Mouse (Mus musculus) layer of hippocampus, postnatal 14 days (tissue): ENCODE results near the gene Shc2. TPM values are rescaled to one million over a fixed set of nuclear protein-coding genes. Genes with fewer than 3 reads are reported as not detected.

Experiments used
- DNase-seq, 2 experiments: peaks; one replicate each; pipeline ENCODE4 v3.0.0; 2021 to 2022; ENCODE audit warnings: low spot score in 2 of 2, mixed read lengths in 1 of 2
- long read RNA-seq, 2 experiments: library from polyadenylated mRNA; stranded (forward); transcript quantifications; one replicate each; pipeline ENCODE4 v2.0.0; 2021
- total RNA-seq, 2 experiments: library from RNA; stranded (reverse); gene quantifications; 2 replicates each; pipeline ENCODE4 v1.2.3; 2021

The Shc2 gene
- 10 to 100 TPM; 42.7 to 44.5 TPM for total RNA-seq
- long read RNA-seq, experiment 1, transcript Shc2-201 (13 exons, 3,243 nt), result major isoform, 35 of 46 reads
- long read RNA-seq, experiment 1, partial matches to known transcripts, result 3 of 46 reads
- long read RNA-seq, experiment 1, other reads (novel, unspliced or antisense), result 6 of 46 reads
- long read RNA-seq, experiment 2, transcript Shc2-201 (13 exons, 3,243 nt), result major isoform, 26 of 35 reads
- long read RNA-seq, experiment 2, partial matches to known transcripts, result 0 of 35 reads
- long read RNA-seq, experiment 2, other reads (novel, unspliced or antisense), result 8 of 35 reads

GRCm38 (mm10) chr10:79637128-79638110 is at the start of gene Shc2:
Gene Shc2 (minus strand): TSS chr10:79637918.
- DNase-seq, result peak; percentile 82 to 86

GRCm38 (mm10) chr10:79687513-79687912 is 49.8 kb upstream of the Shc2 start:
- DNase-seq, result no peak

- no peak for DNase-seq
Measured at GRCm38 (mm10) chr10:79686691-79687090, 49.0 kb upstream of the Shc2 start.

GRCm38 (mm10) chr10:79686219-79686618 is 48.5 kb upstream of the Shc2 start:
- no peak for DNase-seq

- no peak for DNase-seq
Measured at GRCm38 (mm10) chr10:79684770-79685600, 47.3 kb upstream of the Shc2 start.

GRCm38 (mm10) chr10:79683726-79684640 is 46.3 kb upstream of the Shc2 start:
- DNase-seq, result no peak

GRCm38 (mm10) chr10:79682916-79683582 is 45.3 kb upstream of the Shc2 start:
- DNase-seq, result peak in 1 of 2 experiments; percentile 48

GRCm38 (mm10) chr10:79682551-79682915 is 44.8 kb upstream of the Shc2 start:
- no peak for DNase-seq

- peak; percentile 99 to 100 for DNase-seq
Measured at GRCm38 (mm10) chr10:79681591-79682245, 44.0 kb upstream of the Shc2 start, which contains the start of gene Cdc34. Gene Cdc34 (plus strand): TSS chr10:79682195.

- DNase-seq, result no peak
Measured at GRCm38 (mm10) chr10:79680606-79681495, 43.1 kb upstream of the Shc2 start.

- no peak for DNase-seq
Measured at GRCm38 (mm10) chr10:79675346-79676035, 37.8 kb upstream of the Shc2 start.

GRCm38 (mm10) chr10:79673054-79673453 is 35.3 kb upstream of the Shc2 start:
- no peak for DNase-seq

- no peak for DNase-seq
Measured at GRCm38 (mm10) chr10:79672088-79672455, 34.4 kb upstream of the Shc2 start.

- no peak for DNase-seq
Measured at GRCm38 (mm10) chr10:79671396-79672087, 33.8 kb upstream of the Shc2 start.

GRCm38 (mm10) chr10:79670071-79670888 is 32.6 kb upstream of the Shc2 start:
- no peak for DNase-seq

GRCm38 (mm10) chr10:79669576-79670057 is 31.9 kb upstream of the Shc2 start:
- peak; percentile 81 to 85 for DNase-seq
